Mouse (Mus musculus): ENCODE results near the gene Abhd6.
"Not testable (repeated sequence)": the region's sequence is repeated elsewhere in the genome, so short reads cannot be mapped to it uniquely, and the experiment has no call there.

Gene Abhd6

DNA sequence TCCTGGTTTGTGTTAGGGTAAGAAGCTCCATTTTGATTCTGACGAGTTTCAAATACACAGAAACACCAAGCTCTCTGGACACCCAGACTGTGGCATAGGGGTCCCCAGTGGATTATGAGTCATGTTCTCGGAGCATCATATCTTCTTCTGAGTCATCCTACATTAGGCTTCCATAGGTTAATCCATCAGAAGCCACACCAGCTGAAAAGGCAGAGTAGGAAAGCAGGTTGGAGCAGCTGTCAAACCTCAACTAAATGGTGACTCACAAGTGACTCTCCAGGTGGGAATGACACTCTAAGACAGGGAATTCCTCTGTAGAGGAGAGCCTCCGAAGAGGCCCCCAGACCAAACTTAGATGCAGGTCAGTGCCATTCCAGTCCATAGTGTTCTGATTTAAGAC is 3.7 kb upstream of the Abhd6 start:
- in situ Hi-C loops (cut with MboI): no loop called here

DNA sequence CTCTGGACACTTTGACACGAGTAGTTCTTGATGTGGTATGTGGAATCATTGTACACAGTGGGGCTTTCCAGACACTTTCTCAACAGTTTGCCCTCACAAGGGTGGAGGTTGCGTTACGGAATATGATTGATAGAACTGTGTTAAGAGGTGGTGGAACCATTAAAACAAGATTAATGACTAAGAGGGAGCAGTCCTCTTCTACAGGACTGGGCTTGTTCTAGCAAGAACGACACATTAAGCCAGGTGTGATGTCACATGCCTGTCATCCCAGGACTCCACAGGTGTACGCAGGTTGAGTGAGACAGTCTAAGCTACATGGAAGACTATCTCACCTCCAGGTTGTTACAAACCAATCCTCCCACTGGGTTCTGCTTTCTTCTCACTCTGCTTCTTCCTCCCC is 3.3 kb upstream of the Abhd6 start:
- in situ Hi-C loops (cut with MboI): no loop called here

DNA sequence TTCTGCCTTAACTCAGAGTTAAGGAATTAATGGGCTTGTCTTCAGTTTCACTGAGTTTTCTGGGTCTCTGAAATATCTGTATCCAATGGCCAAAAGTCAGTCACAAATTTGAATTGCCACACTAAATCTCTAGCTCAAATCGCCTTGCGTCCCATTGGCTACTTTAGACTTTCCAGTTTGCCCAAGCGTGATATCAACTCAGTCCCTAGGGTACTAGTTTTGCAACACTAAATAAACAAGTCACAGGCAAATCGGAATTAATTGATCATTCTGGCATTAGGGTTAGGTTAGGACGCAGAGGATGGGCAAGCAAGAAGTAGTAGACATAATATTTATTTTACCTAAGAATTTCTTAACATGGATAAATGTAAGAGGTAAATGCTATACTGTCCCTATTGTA is 2.5 kb upstream of the Abhd6 start:
- in situ Hi-C loops (cut with MboI): no loop called here

DNA sequence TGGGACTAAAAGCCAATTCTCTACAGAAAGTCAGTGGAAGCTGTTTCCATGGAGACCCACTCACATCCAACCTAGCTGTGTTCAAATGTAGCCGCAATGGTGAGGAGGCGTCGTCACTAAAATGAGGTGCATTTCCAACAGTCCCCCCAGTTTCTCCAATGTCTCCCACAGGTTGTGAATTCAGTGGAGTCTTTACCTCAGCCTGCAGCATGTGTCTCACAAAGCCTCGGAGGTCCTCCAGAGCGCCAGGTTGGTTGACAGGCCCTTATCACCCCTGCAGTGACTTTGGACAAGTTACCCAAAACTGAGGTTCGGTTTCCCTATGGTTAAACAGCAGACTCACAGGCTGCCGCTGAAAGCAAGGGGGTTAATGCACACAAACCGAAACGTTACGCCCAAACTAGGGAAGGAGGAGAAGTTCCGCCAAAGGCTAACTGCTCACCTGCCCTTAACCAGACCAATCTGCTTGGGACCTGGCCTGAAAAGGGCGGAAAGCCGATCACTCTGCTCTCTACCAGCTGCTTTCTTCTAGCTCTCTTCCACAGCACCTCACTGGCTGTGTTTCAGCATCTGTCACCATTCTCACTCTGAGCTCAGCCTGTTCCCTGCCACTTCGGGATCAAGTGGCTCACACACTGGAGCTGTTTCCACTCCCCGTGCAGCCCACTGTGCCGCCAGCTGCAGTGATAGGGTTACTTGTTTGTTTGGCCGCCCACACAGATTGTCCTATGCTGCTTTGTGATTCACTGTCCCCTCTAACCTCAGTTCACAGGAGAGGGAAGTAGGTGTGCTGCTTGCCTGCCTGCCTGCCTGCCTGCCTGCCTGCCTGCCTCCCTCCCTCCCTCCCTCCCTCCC is 1.6 kb upstream of the Abhd6 start:
- in situ Hi-C loops (cut with MboI): no loop called here

DNA sequence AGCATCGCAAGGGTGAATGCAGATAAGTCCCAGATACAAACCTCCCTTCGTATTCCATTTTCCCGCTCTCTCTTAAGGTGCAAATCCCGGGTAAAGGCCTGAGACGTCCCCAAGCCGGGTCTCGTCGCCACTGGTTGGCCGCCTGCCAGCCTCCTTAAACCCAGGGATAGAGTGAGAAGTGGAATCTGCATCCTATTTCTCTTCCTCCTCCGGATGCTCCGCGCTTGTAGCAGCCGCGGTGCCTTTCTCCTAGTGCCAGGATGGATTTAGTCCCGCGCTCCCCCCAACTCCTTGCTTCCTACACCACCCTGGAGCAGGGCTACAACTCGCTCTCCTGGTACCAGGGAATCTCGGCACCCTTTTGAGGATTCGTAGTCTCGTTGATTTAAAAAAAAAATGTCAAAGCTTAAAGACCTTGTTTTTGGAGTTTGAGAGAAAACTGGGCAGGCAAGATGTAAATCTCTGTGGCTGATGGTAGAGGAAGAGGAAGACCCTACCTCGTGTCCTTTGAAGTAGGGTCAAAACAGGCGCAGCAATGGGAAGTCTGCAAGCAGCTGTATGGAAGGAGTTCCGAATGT is 480 bp downstream of the Abhd6 start:
- in situ Hi-C loops (cut with MboI): no loop called here

DNA sequence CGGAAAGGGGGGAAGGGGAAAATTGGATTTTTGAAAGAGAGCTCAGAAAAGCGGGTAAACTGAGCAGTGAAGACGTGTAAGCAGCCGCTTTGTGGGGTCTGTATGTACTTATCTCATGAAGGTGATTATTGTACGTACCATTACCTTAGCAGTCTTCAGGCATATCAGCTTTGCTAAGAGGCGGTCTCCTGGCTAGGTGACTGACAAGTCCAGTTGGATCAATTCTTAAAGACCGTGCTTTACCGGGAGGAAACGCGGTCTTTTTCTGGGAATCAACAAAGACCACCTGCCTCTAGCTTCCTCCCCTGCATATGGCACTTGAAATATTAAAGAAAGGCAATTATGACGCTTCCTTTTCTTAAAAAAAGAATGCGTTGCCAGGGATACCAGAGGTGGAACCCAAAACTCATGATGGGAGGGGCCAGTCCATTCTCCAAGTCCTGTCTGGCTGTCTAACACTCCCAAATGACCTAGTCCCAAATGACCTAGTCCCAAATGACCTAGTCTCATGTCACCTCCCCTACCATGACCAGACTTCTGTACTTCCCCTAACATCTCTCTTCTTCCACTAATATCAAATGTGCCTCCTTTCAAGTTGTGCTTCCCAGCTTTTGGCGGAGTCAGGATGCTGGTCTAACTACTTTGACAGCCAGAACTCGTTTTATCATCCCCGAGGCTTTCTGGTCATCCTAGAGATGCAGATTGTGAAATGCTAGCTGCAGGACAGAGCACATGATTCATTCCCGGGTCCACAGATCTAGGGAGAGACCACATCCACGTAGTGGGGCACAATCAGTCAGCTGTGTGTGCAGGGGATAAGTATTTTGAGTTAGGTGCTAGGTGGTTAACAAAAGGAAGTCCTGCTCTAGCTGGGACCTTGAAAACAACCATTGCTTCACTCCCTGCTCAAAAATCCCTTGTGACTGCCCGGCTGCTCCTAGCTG is 1.3 kb downstream of the Abhd6 start:
- in situ Hi-C loops (cut with MboI): no loop called here

DNA sequence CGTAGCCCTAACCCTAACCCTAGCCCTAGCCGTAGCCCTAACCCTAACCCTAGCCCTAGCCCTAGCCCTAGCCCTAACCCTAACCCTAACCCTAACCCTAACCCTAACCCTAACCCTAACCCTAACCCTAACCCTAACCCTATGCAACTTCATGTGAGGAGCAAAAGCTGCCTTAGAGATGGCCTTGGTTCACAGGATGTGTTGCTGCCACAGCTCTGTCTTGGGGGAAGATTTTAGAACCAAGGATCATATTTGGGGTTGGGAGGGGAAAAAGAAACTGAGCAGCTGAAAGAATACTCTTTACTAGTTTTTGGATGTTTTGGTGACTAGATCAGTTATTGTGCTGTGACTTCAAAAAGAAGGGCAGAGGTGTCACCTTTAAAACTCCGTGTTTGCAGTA is 3.4 kb downstream of the Abhd6 start:
- in situ Hi-C loops (cut with MboI): not testable (repeated sequence)

DNA sequence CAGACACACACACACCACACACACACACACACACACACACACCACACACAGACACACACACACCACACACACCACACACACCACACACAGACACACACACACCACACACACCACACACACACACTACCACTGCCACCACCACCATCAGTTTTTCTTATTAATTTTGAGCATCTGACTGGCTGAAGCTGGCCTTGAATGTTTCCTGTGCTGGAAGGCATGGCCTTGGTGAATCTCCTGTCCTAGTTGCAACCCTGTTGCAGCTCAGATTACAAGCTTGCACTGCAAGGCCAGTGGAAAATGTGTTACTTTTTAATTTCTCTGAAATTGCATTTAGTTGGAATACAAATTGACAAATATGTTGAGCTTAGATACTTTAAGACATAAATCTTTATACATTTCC is 4.4 kb downstream of the Abhd6 start:
- in situ Hi-C loops (cut with MboI): no loop called here

DNA sequence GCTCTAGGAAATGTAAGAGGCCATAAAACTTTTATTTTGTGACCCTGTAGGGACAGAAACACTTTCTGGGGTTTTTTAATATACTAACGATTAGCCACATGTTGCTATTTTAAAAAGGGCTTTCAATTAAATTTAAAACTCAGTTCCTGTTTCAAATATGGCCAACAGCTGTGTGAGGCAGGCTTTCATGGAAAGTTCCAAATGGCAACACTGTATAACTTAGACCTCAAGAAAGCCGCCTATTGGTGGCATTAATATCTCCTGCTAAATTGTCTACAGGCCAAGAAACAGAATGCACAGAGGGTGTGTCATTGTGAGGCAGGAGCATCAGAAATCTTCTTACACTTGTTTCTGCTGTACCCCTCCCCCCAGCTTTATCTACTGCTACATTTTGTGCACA is 4.8 kb downstream of the Abhd6 start:
- in situ Hi-C loops (cut with MboI): no loop called here

DNA sequence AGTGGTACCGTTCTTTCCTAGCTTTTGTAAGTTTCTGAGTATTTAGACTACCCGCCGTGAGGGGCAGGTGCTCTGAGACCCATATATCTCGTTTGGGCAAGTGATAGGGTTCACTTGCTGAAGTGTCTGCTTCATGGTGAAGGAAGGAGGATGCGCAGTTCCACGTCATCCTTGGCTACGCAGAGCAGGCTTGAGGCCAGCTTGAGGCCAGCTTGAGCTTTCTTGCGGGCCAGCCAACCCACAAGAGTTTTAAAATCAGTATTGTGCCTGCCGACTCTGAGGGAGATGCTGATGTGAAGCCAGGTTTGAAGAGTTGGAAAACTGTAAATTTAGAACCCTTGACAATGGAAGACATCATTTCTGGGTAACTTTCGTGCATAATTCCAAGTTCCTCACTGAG is 5.2 kb downstream of the Abhd6 start:
- in situ Hi-C loops (cut with MboI): no loop called here

DNA sequence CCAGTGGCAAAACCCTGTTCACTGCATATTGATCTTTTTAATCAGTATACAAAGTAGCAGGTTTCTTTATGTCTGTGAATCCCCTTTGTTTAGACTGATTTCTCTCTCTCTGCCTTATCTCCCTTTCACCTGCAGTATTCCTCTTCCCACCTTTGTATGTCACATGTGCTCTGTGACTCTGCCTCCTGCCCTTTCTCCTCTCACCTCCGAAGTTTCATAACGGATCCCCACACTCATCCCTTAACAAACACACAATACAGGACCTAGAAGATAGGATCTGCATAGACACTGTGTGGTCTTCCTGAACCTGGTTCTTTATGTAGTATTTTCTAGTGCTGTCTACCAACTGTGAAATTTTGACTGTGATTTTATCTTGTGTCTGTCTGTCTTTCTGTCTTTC is 8.6 kb downstream of the Abhd6 start:
- in situ Hi-C loops (cut with MboI): no loop called here

DNA sequence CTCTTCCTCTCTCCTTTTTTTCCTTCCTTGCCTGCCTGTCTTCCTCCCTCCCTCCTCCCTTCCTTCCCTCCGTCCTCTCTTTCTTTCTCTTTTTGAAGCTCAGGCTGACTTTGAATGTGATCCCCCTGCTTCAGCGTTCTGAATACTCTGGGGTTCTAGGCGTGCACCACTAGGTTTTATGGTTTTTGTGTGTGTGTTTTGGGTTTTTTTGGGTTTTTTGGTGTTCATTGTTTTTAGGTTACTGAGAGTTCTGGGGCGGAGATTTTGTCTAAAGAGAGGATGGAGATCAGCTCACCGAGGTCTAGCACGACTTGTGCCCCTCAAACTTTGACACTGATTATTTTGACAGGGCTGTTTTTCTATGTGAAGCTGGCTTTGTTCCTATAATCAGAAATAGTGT is 9.2 kb downstream of the Abhd6 start:
- in situ Hi-C loops (cut with MboI): no loop called here

DNA sequence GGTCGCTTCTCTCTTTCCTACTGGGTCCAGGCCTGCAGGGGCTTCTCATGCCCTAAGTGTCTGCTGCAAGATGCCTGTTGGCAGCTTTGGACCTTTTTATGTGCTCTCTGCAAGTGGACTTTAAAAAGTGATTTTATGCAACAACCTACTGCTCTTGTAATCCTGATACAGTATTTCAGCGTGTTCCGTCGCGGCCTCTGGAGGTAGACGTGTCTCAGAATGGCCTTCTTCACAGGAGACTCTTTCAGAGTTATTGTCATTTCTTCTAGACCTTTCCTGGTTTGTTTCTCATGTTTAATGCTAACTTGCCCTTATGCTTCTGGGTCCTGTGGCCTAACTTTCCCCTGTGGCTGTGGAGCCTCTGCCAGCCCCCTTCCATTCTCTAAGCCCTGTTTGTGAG is 13.1 kb downstream of the Abhd6 start:
- in situ Hi-C loops (cut with MboI): no loop called here

DNA sequence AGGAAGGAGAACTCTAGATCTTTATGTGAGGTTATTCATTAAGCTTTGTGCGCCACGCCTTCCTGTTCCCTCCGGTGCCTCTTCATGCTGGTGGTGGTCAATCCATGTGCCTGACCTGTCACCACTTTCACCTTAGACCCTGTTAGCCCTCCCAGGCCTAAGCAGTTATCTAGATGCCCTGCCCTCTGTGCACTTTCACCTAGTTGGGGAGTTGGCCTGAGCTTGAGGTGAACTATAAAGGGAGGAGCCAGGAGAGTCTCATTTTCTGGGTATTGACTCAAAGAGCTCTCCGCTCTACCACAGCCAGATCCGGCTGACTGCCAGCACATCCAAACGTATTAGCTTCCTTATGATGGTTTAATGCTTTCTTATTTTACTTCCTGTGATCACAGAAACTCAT is 13.6 kb downstream of the Abhd6 start:
- in situ Hi-C loops (cut with MboI): no loop called here

DNA sequence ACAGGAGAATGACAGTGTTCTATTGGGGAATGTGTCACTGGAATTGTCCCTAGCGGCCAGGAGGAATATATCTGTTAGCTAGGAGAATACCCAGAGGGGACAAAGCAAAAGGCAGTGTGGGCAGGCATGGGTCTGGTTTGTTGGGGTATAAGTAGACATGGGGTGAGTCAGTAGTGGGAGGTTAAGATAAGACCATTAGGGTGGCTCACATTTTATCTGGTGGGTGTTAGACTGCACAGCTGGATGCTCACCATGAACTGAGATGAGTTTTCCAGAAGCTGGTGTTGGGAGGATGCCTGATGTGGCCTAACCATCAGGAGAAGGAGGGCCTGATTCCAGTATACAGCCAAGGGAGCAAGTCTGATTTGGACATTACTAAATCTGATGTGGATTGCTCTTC is 14.2 kb downstream of the Abhd6 start:
- in situ Hi-C loops (cut with MboI): no loop called here

DNA sequence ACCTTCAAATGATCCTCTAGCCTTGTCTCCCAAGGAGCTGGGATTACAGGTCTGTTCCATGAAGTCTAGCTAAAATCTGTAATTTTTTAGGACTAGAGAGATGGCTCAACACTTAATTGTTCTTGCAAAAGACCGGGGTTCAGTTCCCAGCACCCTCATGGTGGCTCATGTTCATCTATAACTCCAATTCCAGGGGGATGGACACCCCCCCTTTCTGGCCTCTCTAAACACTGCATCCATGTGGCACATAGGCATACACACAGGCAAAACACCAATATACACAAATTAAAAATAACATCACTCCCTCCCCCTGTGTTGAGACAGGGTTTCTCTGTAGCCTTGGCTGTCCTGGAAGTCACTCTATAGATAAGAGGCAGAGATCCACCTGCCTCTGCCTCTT is 17.3 kb downstream of the Abhd6 start:
- in situ Hi-C loops (cut with MboI): no loop called here

DNA sequence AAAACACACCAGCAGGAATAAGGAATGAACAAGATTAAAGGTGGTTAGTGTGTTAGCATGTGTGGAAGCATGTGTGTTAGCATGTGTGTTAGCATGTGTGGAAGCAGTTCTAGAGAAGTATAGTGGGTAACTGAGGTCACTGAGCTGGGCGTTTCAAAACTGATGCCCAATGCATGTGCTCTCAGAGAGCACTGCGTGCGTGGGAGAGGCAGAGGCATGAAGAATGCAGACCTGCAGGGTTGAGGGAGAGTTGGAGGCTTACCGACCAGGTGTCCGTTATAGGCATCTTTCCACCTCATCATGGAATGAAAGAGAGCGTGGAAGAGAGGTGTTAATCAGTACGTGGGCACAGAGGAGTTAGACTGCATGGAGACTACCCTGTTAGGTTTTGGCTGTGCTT is 17.8 kb downstream of the Abhd6 start:
- in situ Hi-C loops (cut with MboI): no loop called here

DNA sequence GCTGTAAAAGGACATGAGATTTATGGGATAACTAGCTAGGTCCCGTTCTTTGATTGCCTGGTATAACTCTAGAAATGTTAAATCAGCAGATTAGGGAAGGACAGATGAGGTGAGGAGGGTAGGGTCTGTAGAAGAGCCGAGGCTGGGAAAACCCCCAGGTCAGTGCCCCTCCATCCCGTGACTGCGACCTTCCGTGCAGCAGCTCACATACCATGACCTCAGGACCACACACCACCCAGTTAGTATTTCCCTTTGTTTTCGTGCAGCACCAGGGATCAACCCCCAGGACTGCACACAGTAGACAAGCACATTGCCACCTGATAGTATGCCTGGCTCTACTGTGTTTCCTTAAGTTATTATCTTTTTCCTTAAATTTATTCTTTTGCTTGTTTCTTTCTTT is 21.8 kb downstream of the Abhd6 start:
- in situ Hi-C loops (cut with MboI): no loop called here

DNA sequence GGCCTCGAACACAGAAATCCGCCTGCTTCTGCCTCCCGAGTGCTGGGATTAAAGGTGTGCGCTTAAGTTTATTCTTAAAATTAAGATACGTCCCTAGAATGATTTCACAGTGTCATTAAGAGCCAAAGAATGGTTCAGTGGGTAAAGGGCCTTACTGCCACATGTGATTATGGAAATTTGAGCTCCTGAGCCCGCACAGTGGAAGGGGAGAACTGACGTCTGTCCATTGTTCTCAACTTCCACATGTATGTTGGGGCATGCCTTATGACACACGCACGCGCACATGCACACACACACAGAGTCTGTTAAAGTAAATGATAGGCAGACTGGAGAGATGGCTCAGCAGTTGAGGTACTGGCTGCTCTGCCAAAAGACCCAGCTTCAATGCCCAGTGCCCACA is 22.2 kb downstream of the Abhd6 start:
- in situ Hi-C loops (cut with MboI): no loop called here

DNA sequence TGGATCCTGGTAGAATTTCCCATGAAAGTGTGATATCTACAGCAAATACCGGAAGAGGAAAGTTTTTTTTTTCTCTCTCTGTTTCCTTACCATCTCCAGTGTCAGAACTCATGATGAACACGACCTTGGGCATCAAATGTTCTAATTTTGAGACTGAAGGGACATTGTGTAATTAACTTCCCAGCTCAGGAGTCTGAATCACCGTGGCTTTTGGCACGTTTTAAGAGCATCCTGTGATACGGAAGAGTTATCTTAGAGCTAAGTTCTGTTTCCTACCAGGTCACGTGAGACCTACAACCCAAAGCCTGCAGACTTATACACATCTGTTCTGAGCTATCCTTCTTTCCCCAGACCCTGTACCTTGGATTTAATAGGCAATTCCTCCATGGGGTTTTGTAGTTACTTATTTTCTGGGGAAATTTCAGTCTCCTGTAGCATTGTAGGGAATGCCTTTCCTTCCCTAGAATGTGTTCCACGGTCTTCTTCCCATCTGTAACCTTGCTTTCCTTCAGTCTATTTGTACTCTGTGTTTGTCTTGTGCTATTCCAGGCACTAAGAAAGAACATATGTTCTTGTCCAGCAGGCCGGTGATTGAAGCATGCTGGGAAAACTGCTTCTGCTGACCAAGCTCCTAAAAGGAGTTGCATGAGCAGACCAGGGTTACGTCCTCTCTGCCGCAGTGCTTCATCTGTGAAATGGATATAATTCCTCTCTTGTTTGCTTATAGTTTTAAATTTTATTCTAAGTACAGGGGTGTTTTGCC is 24.2 kb downstream of the Abhd6 start:
- in situ Hi-C loops (cut with MboI): no loop called here

DNA sequence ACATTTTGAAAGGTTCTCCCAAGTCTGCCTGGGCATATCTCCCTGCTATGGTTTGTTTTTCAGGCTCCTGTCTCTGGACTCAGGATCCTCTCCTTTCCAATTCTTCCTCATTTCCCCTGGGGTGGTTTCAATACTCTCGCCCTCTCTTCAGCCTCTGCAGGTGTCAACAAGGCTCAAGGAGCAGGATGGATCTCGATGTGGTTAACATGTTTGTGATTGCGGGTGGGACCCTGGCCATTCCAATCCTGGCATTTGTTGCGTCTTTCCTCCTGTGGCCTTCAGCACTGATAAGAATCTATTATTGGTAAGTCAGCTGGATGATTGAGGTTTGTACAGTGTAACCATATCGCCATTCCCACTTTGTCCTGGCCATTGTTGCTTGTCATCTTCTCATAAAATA is 25.4 kb downstream of the Abhd6 start:
- in situ Hi-C loops (cut with MboI): no loop called here

DNA sequence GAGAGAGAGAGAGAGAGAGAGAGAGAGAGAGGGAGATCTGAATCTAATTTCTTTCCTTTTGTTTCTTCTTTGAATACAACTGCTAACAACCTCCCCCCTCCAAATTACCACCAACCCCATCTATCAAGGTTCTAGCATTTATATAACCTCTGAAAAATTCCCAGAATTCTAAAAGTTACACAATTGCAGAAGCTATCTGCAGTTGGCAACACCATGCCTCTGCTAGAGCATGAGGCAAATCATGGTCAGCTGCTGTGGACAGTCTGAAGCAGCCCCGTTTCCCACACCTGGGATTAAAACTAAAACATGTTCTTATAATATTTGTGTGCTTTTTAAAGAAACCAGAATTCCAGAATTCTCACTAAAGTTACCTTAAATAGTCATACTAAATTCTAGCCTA is 27.1 kb downstream of the Abhd6 start:
- in situ Hi-C loops (cut with MboI): no loop called here
